Mouse (Mus musculus): ENCODE data around the gene Hist1h1t. TPM values are rescaled to one million over a fixed set of nuclear protein-coding genes. Genes with fewer than 3 reads are reported as not detected.

Gene Hist1h1t
- 0.11 and 0.17 TPM in 2 replicates for polyA plus RNA-seq (2012; rRNA removed)

DNA sequence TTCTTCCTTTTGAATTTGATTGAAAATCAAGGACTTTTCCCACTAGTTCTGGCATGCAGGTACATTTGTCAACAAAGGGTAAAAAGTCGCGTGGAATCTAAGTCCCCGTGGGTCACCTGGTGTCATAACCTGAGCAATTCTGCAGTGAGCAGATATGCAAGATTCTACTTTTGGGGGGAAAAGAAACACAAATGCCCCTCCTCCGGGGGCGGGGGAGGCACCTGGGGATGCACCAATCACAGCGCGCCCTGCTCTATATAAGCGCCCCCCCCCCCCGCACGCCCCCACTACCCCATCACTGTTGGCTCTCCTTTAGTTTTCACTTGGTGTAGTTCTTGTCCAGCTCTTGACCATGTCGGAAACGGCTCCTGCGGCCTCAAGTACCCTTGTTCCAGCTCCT lies at the start of gene Hist1h1t:
Gene Hist1h1t, plus strand, starts transcription at position 301 of the 400 bp plus-strand sequence.

GRCm38 (mm10) chr13:23683755-23684281 lies 11.8 kb upstream of the Hist1h1t start, which contains the start of the genes Hist1h2ac and Hist1h2bc:
Gene Hist1h2ac (minus strand): TSS chr13:23683948.
Gene Hist1h2bc (plus strand): TSS chr13:23684199.

DNA sequence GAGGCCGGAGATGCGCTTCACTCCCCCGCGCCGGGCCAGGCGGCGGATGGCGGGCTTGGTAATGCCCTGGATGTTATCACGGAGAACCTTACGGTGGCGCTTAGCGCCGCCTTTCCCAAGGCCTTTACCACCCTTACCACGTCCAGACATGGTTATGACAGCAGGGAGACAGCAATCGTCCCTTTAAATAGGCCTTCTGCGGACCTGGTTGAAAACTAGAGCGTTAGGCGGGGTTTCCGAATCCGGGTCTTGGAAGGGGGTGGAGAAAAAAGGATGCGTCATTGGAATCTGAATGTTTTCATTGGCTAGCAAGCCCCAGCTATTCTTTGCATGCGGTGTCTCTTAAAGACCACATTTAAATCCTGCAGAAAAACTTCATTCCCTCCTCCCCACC lies 2.7 kb downstream of the Hist1h1t start, which contains the start of gene Hist1h4c:
Gene Hist1h4c, minus strand, starts transcription at position 155 of the 394 bp plus-strand sequence.

DNA sequence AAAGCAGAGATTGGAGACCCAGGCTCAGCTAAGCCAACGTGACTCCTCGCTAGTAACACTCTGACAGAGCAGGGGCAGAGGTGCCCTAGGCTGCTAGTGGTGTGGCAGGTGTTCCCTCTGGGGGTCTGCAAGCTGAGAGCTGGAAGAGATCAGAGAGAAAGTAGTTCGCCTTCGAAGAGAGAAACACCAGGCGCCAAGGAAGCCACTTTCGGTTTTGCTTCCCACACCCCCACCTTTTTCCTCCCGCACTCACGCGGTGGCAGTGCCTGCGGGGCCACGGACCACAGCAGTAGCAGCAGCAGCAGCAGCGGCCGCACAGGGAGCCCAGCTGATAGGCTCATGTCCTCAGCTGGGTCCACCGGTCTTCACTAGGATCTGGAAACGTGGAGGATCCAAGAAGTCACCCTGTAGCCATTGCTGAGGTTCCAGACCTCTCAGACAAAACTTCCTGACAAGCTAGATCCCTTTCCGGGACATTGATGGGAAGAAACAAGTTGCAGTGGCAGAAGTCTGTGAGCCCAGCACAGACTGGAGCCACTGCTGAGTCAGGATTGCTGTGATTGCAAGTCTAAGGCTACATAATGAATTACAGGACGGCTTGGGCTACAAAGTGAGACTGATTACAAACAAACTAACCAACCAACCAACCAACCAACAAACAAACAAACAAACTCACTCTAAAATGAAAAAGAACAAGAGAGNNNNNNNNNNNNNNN lies 14.9 kb downstream of the Hist1h1t start, which contains the start of gene Hfe:
Gene Hfe, minus strand, starts transcription at position 481 of the 716 bp plus-strand sequence.

GRCm38 (mm10) chr13:23738677-23739068 lies 43.1 kb downstream of the Hist1h1t start, which contains the start of gene Hist1h1c:
Gene Hist1h1c (plus strand): TSS chr13:23738808.

GRCm38 (mm10) chr13:23745381-23746161 lies 50.0 kb downstream of the Hist1h1t start, which contains the start of gene Hist1h3c:
Gene Hist1h3c (minus strand): TSS chr13:23745602.

Other genes with a start within 250 kb of the Hist1h1t start
- 0.07 and 0.31 TPM in 2 replicates for gene Btn1a1, start 229.9 kb upstream of the Hist1h1t start, polyA plus RNA-seq (2012; rRNA removed)
- gene Btn2a2, start 207.0 kb upstream of the Hist1h1t start, polyA plus RNA-seq (2012; rRNA removed): 0.34 and 0.82 TPM in 2 replicates
- gene Hist1h4h, start 164.8 kb upstream of the Hist1h1t start, polyA plus RNA-seq (2012; rRNA removed): 21.7 and 31.0 TPM in 2 replicates
- gene Hist1h2af, start 161.9 kb upstream of the Hist1h1t start, polyA plus RNA-seq (2012; rRNA removed): 189 and 273 TPM in 2 replicates
- 38.6 and 41.4 TPM in 2 replicates for gene Hist1h3g, start 160.4 kb upstream of the Hist1h1t start, polyA plus RNA-seq (2012; rRNA removed)
- 3.2 and 6.3 TPM in 2 replicates for gene Hist1h2bh, start 152.4 kb upstream of the Hist1h1t start, polyA plus RNA-seq (2012; rRNA removed)
- 5.1 and 6.2 TPM in 2 replicates for gene Hist1h3f, start 151.8 kb upstream of the Hist1h1t start, polyA plus RNA-seq (2012; rRNA removed)
- 19.4 and 22.4 TPM in 2 replicates for gene Hist1h4f, start 144.2 kb upstream of the Hist1h1t start, polyA plus RNA-seq (2012; rRNA removed)
- 0.65 and 1.3 TPM in 2 replicates for gene Hist1h1d, start 142.6 kb upstream of the Hist1h1t start, polyA plus RNA-seq (2012; rRNA removed)
- gene Hist1h3e, start 133.4 kb upstream of the Hist1h1t start, polyA plus RNA-seq (2012; rRNA removed): 41.5 and 49.2 TPM in 2 replicates
- gene Hist1h2ae, start 124.6 kb upstream of the Hist1h1t start, polyA plus RNA-seq (2012; rRNA removed): 17.0 and 26.2 TPM in 2 replicates
- gene Hist1h2bg, start 124.4 kb upstream of the Hist1h1t start, polyA plus RNA-seq (2012; rRNA removed): 14.7 and 42.2 TPM in 2 replicates
- gene Hist1h2bf, start 121.6 kb upstream of the Hist1h1t start, polyA plus RNA-seq (2012; rRNA removed): 8.0 and 18.9 TPM in 2 replicates
- gene Hist1h2ad, start 121.4 kb upstream of the Hist1h1t start, polyA plus RNA-seq (2012; rRNA removed): 2.4 and 8.0 TPM in 2 replicates
- 21.2 and 34.9 TPM in 2 replicates for gene Hist1h3d, start 120.1 kb upstream of the Hist1h1t start, polyA plus RNA-seq (2012; rRNA removed)
- gene Hist1h4d, start 114.2 kb upstream of the Hist1h1t start, polyA plus RNA-seq (2012; rRNA removed): 10.3 and 11.7 TPM in 2 replicates
- gene Hist1h2be, start 74.7 kb upstream of the Hist1h1t start, polyA plus RNA-seq (2012; rRNA removed): 1.9 and 4.2 TPM in 2 replicates
- gene Hist1h1e, start 73.3 kb upstream of the Hist1h1t start, polyA plus RNA-seq (2012; rRNA removed): 11.1 and 13.7 TPM in 2 replicates
- gene Hist1h2ac, start 11.9 kb upstream of the Hist1h1t start, polyA plus RNA-seq (2012; rRNA removed): 1.2 and 2.0 TPM in 2 replicates
- 17.0 and 27.2 TPM in 2 replicates for gene Hist1h2bc, start 11.6 kb upstream of the Hist1h1t start, polyA plus RNA-seq (2012; rRNA removed)
- gene Hist1h4c, start 2.6 kb downstream of the Hist1h1t start, polyA plus RNA-seq (2012; rRNA removed): 7.5 and 10.3 TPM in 2 replicates
- 1.8 and 1.9 TPM in 2 replicates for gene Hfe, start 15.0 kb downstream of the Hist1h1t start, polyA plus RNA-seq (2012; rRNA removed)
- 13.2 and 15.1 TPM in 2 replicates for gene Hist1h1c, start 43.0 kb downstream of the Hist1h1t start, polyA plus RNA-seq (2012; rRNA removed)
- 51.1 and 52.4 TPM in 2 replicates for gene Hist1h3c, start 49.8 kb downstream of the Hist1h1t start, polyA plus RNA-seq (2012; rRNA removed)
- gene Hist1h2bb, start 50.9 kb downstream of the Hist1h1t start, polyA plus RNA-seq (2012; rRNA removed): 6.3 and 16.8 TPM in 2 replicates
- gene Hist1h2ab, start 55.3 kb downstream of the Hist1h1t start, polyA plus RNA-seq (2012; rRNA removed): 44.2 and 53.2 TPM in 2 replicates
- gene Hist1h3b, start 56.5 kb downstream of the Hist1h1t start, polyA plus RNA-seq (2012; rRNA removed): 52.8 and 64.6 TPM in 2 replicates
- gene Hist1h4b, start 61.2 kb downstream of the Hist1h1t start, polyA plus RNA-seq (2012; rRNA removed): 29.2 and 64.2 TPM in 2 replicates
- gene Hist1h4a, start 65.4 kb downstream of the Hist1h1t start, polyA plus RNA-seq (2012; rRNA removed): 7.3 and 15.7 TPM in 2 replicates
- 31.4 and 33.8 TPM in 2 replicates for gene Hist1h3a, start 66.6 kb downstream of the Hist1h1t start, polyA plus RNA-seq (2012; rRNA removed)
- 9.1 and 22.2 TPM in 2 replicates for gene Hist1h1a, start 67.9 kb downstream of the Hist1h1t start, polyA plus RNA-seq (2012; rRNA removed)
- gene Trim38, start 74.1 kb downstream of the Hist1h1t start, polyA plus RNA-seq (2012; rRNA removed): not detected in 2 replicates
- gene Slc17a2, start 111.2 kb downstream of the Hist1h1t start, polyA plus RNA-seq (2012; rRNA removed): 0.01 and 0.04 TPM in 2 replicates
- 0.06 and 0.08 TPM in 2 replicates for gene Slc17a3, start 143.6 kb downstream of the Hist1h1t start, polyA plus RNA-seq (2012; rRNA removed)
- 0.02 TPM in 1 of 2 replicates, not detected in the other for gene Slc17a1, start 171.9 kb downstream of the Hist1h1t start, polyA plus RNA-seq (2012; rRNA removed)
- gene Slc17a4, start 219.2 kb downstream of the Hist1h1t start, polyA plus RNA-seq (2012; rRNA removed): 0.05 and 0.10 TPM in 2 replicates
- not detected in 2 replicates for gene Hist1h2ba, start 238.3 kb downstream of the Hist1h1t start, polyA plus RNA-seq (2012; rRNA removed)
- not detected in 2 replicates for gene Hist1h2aa, start 238.6 kb downstream of the Hist1h1t start, polyA plus RNA-seq (2012; rRNA removed)

All from central nervous system, embryonic 11.5 days (tissue).